Mouse (Mus musculus): Measurements from ENCODE around the gene Man1a2.
A peak's percentile ranks its signal among the peaks of the same experiment; 100 is the strongest.

The Man1a2 gene

DNA sequence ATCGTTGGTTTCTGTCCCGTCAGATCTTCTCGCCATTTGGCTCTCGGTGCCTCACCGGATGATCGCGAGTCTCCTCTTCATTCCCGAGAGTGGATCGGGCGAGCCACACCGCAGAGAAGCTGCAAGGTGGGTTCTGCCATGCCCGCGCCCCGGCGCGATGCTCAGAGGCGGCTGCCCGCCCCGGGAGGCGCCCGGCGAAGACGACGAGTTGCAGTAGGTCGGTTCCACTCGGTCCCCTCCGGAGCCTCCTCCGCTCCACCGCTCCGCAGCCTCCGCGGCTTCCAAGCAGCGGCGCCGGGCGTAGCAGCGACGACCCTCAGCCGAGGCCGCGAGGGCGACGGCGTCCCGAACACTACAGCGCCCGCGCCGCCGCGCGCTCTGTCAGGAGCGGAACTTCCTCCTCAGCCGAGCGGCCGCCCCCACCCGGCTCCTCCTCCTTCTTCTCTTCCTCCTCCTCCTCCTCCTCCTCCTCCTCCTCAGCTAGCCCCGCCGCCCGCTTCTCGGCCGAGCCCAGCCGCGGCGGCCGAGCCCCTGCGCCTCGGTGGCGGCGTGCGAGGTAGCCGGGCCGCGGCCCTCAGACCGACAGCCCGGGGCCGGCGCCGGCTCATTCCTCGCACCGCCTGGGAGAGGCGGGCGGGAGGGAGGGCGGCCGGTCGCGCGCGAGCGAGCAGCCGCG lies at the start of gene Man1a2:
Man1a2 (minus strand) TSS at position 417 of the 676 bp plus-strand sequence.
- DNase-seq (ENCODE audit: low spot score) = peak; percentile 90

DNA sequence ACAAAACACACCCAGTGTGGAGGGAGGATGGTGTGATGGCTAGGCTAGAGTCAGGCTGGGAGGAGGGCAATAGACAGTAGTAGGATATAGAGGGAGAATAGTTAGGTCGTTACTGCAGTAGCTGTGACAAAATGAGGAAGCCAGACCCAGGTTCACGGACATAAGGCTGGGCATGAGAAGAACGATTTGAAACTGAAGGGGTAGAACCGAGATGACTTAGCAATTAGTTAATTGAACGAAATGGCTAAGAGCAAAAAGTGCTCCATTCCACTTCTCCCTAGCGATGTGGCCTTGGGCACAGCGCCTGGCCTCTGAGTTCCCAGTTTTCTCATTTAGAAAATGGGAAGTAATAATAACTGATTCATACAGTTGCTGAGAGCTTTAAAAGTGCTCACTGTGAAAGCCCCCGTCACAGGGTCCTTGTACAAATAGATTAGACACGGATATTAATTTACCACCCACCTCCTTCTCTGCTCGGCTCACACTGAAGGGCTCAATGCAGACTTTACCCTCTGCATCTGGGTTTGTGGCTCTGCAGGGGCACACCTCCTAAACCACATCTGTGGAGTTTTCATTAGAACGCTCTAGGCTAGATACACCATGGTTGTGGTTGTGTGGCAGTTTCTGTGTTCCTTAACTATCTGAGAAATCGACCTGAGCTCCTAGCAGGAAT lies 49.3 kb upstream of the Man1a2 start:
- no peak for DNase-seq (ENCODE audit: low spot score)

DNA sequence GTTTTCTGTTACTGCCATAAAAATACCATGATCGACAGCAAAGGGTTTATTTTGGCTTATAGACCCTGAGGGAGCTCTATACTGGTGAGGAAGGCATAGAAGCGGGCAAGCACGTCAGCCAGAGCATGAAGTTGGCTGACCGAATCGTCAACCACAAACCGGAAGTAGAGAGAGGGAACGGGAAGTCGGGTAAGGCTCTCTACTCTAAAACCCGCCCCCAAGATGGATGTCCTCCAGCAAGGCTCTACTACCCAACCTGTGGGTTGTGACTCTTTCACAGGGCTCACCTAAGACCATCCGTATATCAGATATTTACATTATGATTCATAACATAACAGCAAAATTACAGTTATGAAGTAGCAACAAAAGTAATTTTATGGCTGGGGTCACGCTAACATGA lies 46.6 kb upstream of the Man1a2 start:
- DNase-seq (ENCODE audit: low spot score) = no peak

DNA sequence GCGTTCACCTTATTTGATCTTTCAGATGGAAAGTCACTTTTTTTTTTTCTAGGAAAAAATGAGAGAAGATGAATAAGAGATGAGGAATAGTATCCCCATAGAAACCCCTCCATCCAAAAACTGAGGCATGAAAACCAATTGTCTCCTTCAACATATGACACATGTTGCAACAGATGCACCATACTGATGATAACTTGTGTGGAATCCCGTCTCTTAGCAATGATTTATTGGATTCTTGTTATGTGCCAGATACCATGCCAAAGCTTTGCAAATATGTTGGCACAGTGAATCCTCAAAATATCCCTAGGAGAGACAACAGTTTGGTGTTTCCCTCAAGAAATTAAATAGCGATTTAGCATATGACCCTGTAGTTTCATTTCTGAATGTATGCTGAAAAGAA lies 46.0 kb upstream of the Man1a2 start:
- DNase-seq (ENCODE audit: low spot score) = no peak

DNA sequence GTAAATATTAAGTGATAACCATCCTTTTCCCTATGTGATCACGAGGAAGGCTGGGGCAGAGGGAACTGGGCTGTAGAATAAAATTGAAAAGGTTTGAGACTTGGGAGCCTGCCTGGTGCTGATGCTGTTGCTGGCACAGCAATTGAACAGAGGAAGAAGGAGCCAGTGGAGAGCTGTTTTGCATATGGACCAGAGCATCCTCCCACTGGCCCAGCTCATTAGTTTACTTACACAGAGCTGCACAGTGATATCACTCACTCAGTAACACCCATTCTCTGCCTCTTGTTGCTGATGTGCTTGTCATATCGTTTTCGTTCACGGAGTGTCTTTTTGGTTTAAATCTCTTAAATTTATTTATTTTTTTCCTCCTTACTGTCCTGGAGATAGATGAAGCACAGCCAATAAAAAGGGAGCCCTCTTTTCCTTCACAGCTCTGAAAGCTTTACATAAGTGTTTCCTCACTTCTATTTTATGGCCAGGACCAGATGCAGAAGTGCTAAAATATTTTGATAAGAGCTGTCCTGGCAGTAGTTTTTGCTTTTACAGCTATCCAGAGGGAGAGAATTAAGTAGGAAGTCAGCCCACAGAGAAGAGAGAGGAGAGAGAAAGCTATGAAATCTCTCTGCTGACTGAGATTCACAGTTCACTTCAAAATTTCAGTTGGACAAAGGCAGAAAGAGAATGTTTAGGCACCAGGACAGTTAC lies 42.9 kb upstream of the Man1a2 start:
- DNase-seq (ENCODE audit: low spot score) = no peak

DNA sequence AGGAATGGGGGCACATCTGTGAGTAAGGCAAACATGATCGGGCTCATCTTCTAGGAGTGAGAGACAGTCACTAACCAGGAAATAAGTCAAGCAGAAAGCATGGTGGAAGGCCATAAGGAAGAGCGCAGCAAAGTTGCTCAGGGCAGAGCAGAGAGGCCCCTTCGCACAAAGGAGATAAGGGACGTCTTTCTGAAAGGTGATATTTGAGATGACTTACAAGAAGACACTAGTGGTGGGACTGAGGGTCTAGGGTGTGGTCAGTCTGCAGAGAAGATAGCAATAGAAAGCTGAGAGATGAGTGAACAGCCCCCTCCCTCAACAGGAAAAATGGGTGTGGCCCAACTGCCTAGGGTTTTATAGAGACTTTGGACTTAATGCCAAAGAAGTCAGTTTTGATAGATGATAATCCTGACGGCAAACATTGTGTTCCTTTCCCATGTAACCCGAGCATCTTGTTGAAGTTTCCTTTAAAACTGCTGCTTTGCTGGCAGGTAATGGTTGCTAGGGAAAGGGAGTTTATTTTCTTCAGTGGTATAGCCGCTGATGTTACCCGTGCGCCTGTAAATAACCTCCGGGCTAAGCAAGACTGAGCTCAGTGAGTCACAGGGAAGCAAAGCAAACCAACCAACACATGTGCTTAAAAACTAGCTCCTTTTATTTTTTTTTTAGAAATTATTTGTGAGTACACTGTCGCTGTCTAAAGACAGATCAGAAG lies 40.8 kb upstream of the Man1a2 start:
- DNase-seq (ENCODE audit: low spot score) = no peak

DNA sequence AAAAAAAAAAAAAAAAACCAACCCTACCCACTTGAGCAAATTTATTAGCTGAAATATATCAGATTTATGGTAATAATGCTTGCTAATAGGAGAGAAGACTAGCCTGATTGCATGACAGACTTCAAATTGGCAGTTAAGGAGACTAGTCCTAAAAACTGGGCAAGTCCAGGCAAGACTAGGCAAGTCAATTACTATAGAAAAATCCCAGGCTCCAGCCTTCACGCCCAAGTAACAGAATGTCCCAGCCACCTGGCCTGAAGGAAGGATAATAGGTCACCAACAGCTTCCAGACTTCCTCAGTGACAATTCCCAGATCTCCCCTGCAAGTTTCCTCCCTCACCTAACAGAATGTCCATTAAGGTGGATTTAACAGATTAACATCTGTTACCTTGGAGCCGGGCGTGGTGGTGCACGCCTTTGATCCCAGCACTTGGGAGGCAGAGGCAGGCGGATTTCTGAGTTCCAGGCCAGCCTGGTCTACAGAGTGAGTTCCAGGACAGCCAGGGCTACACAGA lies 35.5 kb upstream of the Man1a2 start:
- DNase-seq (ENCODE audit: low spot score) = no peak

DNA sequence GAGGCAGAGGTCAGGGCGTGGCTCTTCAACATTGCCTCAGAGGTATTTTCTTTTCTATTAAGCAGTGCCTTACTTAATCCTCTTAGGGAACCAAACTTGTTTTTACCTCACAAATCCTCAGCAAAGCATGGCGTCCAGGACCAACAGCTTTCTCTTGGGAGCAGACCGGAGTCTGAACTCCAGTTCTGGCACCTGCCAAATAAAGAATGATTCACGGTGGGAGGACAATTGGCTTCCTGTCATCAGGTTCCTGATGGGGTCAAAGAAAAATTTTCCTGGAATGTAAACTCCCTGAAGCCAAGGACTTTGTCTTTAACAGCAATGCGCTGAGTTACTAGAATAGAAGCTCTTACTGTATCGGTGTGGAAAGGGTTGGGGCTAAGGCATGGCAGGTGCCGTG lies 30.9 kb upstream of the Man1a2 start:
- DNase-seq (ENCODE audit: low spot score) = no peak

DNA sequence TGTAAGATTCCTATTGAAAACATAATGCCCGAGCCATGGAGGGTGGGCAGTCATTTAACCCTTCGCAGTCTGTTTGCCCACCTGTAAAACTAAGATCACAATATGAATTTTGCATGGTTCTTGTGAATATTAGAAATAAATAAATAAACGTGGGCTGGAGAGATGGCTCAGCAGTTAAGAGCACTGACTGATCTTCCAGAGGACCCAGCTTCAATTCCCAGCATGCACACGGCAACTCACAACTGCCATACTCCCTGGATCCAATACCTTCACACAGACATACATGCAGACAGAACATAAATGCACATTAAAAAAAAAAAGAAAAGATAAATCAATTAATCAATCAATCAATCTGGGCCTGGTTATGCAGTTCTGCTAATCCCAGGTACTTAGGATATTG lies 30.1 kb upstream of the Man1a2 start:
- DNase-seq (ENCODE audit: low spot score) = no peak

DNA sequence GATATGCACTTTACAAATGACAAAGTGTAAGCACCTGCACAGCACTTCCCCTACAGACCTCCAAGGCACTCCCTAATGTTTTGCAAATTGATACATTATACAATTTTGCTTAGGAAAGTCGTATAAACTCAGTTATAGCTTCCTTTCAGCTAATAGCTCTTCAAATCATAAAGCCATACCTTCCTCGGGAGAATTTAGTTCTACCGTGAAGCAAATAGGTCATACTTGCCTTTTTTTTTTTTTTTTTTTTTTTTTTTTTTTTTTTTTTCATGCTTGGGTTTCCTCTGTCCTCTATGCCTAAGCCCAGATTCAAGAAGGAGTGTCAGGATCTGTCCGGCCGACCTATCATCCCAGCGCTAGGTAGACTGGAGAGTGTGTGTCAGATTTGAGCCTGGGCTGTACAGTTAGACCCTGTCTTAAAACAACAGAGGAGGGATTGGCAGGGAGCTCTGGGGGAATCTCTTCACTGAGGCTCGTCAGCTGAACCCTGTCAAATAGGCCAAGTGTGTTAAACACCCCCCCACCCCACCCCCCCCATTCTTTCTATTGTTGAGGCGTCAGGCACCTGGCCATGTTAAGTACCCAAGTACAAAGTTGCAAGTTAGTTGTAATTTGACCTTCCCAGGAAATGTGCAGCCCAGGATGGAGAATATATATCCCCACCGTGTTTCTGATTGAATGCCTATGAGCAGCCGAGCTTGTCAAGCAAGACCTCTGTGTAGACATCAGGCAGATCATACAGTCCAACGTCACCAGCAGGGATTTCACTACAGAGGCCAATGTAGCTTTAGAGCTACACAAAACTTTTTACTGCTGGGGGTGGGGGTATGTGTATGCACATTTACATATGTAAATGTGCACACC lies 28.1 kb upstream of the Man1a2 start:
- no peak for DNase-seq (ENCODE audit: low spot score)

DNA sequence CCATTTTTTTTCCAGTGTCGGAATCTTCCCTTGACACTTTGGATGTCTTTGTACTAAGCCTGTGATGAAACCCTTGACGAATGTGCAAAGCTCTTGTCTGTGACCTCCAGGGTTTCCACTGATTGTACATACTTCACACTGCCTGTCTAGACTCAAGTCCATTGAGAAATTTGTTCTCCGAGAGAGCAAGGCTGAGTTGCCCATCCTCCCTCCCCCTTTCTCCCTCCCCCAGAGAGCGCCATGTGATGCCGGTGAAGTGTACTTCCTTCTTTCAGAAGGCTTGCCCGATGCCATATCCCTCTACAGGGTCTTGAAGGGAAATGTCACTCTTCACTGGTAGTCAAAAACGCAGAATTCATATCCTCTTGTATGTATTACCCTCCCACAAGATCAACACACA lies 26.8 kb upstream of the Man1a2 start:
- DNase-seq (ENCODE audit: low spot score) = no peak

DNA sequence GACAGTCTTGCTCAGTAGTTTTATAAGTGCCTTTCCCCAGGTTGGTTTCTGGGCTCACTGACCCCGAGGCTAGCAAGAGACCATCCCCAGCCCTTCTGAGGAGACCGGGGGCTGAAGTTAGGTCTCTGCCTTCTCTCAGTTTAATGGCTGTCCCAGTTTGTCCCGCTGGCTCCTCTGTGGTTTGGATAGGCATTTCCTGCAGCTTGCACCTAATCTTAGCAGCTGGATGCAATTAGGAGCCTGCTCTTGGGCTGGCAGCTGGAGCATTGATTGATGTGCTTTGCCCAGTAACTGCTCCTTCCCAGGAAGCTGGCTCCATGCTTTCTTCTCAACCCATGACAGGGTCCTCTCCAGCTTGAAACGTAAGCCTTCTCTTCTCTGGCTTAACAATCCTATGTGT lies 26.2 kb upstream of the Man1a2 start:
- no peak for DNase-seq (ENCODE audit: low spot score)

DNA sequence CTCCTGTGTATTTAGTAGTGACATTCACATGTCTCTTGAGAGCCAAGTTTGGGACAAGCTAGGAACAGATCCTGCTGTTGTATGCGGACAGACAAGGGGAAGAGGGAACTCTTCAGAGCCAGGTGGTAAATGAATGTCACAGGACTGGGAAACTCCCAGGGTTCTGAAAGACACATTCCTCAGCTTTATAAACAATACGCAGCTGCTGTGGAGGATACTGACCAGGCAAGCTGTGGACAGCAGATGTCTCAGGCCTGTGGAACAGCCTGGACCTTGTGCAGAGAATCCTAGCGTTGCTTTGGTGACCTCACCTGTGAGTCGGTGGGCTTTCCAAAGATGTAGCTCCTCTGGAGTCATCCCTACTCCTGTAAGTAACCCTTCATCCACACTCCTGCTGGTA lies 21.8 kb upstream of the Man1a2 start:
- DNase-seq (ENCODE audit: low spot score) = no peak

DNA sequence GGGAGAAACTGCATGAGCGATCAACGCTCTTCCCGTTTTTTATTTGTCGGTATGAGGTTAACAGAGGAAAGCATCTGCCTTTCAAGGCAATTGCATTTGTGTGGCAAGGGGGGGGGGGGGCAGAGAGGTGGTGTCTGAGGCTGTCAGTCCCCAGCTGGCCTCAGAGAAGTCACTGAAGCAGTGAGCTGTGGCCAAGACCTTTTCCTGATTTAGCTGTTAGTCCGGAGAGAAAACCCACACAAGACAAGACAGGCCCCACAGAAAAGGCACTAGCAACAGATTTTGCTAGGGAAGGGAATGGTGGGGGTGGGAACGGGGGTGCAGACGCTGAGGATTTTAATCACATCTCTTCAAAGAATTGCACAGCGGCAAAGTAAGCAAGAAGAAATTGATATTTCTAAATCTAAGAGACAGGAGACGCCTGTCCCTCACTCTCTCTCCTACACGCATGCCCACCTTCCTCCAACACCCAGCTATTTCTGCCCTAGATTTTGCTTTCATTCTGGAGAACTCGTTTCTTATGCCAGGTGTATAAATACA lies 19.9 kb upstream of the Man1a2 start:
- no peak for DNase-seq (ENCODE audit: low spot score)

DNA sequence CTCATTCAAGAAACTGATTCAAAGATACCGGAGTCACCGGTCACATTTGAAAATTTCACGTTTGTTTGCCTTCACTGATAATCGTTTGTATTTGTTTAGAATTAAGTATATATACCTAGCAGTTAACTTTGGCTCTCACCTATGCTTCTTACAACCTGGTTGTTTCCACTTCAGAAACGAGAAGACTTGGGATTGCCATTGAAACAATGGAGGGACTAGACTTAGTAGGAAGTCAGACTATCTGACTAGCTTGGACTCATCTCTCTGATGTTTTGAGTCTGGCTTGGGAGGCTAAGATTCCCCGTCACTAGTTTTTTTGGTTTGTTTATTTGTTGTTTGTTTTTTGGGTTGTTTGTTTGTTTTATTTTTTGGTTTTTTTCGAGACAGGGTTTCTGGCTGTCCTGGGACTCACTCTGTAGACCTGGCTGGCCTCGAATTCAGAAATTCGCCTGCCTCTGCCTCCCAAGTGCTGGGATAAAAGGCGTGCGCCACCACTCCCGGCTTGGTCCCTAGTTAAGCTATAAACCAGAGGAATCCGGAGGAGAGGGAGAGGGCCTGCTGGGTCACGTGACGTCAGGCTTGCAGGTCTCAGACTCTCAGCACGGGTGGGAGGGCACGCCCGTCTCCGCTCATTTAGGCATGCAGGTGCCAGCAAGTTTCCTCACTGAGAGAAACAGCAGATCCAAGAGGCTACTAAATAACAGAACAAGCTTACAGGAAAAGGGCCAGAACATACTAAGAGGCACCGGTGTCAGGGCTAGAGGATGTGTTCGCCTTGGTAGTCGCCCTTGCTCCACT lies 18.7 kb upstream of the Man1a2 start:
- no peak for DNase-seq (ENCODE audit: low spot score)

DNA sequence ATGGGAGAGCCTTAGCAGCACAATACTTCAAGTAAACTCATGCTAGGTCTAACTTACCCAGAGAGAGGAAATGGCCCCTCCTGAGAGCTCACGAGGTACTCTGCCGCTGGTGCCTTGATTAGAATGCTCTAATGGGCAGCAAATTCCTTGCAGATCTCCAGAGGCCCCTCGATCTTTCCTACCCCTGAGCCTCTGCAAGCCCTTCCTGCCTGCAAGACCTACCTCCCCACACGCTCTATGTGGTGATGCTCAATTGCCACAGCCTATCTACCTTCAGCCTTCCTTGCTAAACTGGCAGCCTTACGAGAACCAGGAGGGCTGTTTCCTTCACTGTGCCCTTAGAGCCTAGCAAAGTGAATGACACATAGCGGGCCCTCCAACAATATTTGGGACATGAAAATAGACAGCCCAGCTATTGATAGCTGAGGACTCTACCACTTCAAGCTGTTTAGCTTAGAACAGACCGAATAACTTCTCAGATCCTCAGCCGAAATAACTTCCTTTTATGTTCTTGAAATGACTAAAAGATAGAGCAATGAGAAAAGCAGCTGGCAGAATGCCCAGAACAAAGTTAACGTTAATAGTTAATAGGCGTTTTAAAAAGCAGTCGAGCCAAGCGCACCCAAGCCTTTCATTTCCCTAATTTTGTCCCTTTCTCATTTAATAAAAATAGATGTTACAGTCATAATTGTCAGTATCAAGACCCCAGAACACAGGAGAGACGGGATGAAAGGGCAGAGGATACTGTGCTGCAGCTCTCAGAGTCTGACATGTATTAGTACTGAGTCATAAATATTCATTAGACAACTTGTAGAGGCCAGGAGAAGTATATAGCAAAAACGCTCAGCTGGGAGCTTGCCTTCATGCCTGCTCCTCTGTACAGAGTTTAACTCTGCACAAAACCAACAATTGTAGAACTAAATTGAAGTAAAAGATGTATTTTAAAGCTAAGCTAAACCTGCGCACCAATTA lies 17.9 kb upstream of the Man1a2 start:
- no peak for DNase-seq (ENCODE audit: low spot score)

DNA sequence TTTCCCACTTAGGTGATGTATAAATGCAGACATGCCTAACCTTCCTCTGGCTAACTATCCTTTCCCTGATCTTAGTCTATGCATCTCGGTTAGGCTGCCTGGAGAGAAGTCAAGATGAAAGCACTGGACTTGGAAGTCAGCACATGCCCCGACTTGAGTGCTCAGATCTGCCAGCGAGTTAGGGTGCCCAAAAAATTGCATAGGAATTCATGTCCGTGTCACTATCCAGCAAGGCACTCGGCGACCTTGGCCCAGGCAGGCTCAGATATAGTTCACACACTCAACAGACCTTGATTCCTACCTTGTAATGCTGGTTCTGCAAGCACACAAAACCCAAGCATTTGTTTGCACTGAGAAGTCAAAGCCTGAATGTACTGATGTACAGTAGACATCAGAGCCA lies 3.4 kb upstream of the Man1a2 start:
- no peak for DNase-seq (ENCODE audit: low spot score)

DNA sequence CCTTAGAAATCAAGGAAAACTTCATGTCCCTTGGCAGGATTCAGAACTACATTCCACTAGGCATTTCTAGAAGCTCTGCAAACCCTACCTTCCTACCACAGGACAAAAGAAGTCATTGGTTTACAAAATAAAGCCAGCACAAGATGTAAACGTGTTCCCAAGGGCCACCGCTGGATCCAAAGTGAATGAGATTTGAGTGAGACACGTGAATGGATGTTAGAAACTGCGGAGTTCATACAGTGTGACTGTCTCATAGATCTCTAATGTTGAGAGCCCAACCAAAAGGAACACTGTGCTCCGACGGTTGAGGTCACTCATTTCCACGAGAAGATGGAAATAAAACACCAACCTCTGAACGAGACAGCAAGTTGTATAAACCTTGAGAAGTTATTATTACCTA lies 1.5 kb upstream of the Man1a2 start:
- DNase-seq (ENCODE audit: low spot score) = no peak

DNA sequence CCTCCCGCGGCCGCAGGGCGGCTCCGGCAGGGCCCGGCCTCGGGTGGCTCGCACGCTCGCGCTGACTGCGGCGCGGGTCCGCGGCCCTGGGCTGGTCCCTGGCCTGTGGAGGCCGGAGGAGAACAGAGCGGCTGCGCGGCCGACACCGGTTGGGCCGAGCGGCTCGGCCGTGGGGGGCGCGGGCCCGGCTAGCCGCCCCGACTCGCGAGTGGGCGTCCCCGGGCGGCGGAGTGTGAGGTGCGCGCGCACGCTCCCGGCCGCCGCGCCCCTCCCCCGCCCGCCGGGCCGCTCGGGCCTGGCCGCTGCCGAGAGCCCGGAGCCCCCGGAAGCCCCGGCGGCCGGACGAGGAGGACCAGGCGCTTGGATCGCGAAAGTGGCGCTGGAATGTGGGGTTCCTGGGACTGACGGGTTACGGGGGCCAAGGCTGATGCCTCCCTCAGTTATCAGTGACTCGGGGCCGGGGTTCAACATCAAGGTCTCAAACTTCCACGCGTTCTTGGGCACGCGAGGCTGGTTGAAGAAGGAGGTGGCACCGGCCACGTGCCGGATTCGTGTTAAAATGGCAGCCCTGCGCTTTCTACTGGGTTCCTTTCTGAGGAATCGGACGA lies 564 bp upstream of the Man1a2 start:
- peak; percentile 49 for DNase-seq (ENCODE audit: low spot score)
